Mouse (Mus musculus) right cerebral cortex, postnatal 10 days (tissue): ENCODE measurements around the gene Tox3.

Source experiments
- DNase-seq, 2 experiments: peaks; one replicate each; pipeline ENCODE4 v3.0.0; 2021; ENCODE audit warnings: low spot score in 2 of 2

Gene Tox3

GRCm38 (mm10) chr8:90330377-90331285, 17.5 kb downstream of the Tox3 start:
- DNase-seq, result no peak

GRCm38 (mm10) chr8:90323824-90324223, 24.3 kb downstream of the Tox3 start:
- no peak for DNase-seq

GRCm38 (mm10) chr8:90322701-90323439, 25.3 kb downstream of the Tox3 start:
- DNase-seq, result no peak

GRCm38 (mm10) chr8:90321255-90321654, 26.9 kb downstream of the Tox3 start:
- no peak for DNase-seq

GRCm38 (mm10) chr8:90314312-90314711, 33.8 kb downstream of the Tox3 start:
- no peak for DNase-seq

GRCm38 (mm10) chr8:90302951-90303350, 45.2 kb downstream of the Tox3 start:
- DNase-seq, result no peak

- DNase-seq, result peak; percentile 60 to 72
Observed at GRCm38 (mm10) chr8:90302252-90302651, 45.9 kb downstream of the Tox3 start.

- no peak for DNase-seq
Observed at GRCm38 (mm10) chr8:90301543-90301942, 46.6 kb downstream of the Tox3 start.

- no peak for DNase-seq
Observed at GRCm38 (mm10) chr8:90300973-90301372, 47.2 kb downstream of the Tox3 start.

- DNase-seq, result no peak
Observed at GRCm38 (mm10) chr8:90294061-90294460, 54.1 kb downstream of the Tox3 start.

- no peak for DNase-seq
Observed at GRCm38 (mm10) chr8:90290811-90291210, 57.3 kb downstream of the Tox3 start.

- no peak for DNase-seq
Observed at GRCm38 (mm10) chr8:90276722-90277121, 71.4 kb downstream of the Tox3 start.

- DNase-seq, result no peak
Observed at GRCm38 (mm10) chr8:90273182-90273581, 75.0 kb downstream of the Tox3 start.

GRCm38 (mm10) chr8:90271920-90272319, 76.2 kb downstream of the Tox3 start:
- no peak for DNase-seq

GRCm38 (mm10) chr8:90267698-90268256, 80.4 kb downstream of the Tox3 start:
- no peak for DNase-seq

GRCm38 (mm10) chr8:90266986-90267385, 81.2 kb downstream of the Tox3 start:
- DNase-seq, result no peak

- DNase-seq, result no peak
Observed at GRCm38 (mm10) chr8:90266239-90266638, 81.9 kb downstream of the Tox3 start.

GRCm38 (mm10) chr8:90254158-90254867, 93.8 kb downstream of the Tox3 start:
- DNase-seq, result peak; percentile 49 to 53

GRCm38 (mm10) chr8:90246357-90246756, 101.8 kb downstream of the Tox3 start:
- no peak for DNase-seq

GRCm38 (mm10) chr8:90245828-90246227, 102.3 kb downstream of the Tox3 start:
- no peak for DNase-seq

GRCm38 (mm10) chr8:90245187-90245586, 103.0 kb downstream of the Tox3 start:
- no peak for DNase-seq
